Mouse (Mus musculus) ES-CJ7 (cell line): Measurements from ENCODE around the gene Snrpb2.

Source experiments
- DNase-seq: peaks from one replicate; pipeline ENCODE4 v3.0.0; 2011; ENCODE audit warnings: low read depth, low spot score

Gene Snrpb2

DNA sequence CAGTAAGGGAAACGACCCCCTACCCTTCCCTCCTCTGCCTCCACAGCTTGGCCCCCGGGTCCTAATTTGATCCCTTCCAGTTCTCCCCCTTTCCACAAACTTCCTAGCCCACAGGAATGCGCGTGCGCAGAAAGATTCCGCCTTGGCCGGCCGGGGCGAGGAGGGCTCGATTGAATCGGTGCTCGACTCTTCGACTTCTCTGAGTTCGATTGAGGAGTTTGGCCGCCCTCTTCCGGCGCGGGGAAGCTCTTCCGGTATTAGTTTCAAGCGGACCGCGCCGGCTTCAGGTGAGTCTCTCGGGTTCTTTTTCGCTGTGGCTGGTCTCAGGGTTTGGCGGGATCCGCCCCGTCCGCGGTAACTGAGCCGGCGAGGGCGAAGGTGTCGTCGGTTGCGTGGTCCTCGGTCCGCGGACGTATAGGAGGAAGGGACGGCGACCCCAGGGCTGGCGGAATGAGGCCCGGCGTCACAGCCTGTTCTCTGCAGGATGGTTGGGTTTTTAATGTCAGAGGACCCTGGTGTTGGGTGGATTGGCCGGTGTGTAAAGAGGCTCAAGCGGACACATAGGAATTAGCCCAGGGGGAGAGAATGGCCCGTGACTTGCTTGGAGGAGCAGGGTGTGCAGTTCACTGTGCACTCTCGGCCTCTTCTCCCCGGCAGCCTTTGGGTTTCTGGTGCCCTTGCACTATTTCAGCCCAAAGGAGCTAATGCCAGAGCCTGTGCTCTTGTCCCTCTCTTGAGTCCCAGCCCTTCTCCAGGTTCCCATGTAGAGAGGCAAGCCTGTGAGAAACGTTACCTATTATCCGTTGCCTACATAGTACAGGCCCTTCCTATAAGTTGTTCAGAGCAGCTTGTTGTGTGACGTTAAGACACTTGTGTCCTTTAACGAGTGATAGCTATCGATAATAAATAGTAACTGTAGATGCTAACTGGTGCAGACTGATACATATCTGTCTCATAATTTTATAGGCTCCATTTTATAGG lies at the start of gene Snrpb2:
Gene Snrpb2 (plus strand): TSS at position 228 of the 981 bp plus-strand sequence.
- DNase-seq, result peak; percentile 94

DNA sequence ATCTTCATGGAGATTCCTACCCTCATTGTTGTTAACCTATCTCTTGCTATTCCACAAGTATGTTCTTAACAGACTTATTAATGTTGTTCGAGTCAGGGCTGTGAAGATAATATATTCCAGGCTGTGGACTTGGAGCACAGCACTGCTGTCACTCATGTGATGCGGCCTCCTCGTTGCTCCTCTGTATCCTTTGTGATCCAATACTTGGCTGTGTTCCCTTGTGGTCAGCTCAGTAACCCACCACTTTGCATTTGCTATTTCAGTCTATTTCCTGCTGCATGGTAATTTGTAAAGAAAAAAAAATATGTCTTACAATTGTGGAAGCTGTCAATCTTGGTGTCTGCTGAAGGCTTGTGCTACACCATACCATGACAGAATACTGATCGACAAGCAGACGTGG lies 49.8 kb upstream of the Snrpb2 start:
- no peak for DNase-seq

DNA sequence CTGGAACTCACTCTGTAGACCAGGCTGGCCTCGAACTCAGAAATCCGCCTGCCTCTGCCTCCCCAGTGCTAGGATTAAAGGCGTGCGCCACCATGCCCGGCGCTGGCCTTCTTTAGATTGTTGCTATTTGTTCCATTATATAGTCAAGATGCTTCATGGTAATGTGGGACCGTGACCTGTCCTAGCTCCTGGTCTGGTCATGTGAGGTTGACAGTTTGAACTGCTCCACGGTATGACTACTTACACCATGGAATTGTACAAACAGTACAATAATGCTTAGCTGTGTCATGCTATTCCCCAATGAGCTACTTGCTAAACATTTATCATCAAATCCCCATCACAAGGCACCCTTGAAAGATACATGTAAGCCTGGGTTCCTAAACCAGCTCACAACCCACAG lies 44.8 kb upstream of the Snrpb2 start:
- no peak for DNase-seq

DNA sequence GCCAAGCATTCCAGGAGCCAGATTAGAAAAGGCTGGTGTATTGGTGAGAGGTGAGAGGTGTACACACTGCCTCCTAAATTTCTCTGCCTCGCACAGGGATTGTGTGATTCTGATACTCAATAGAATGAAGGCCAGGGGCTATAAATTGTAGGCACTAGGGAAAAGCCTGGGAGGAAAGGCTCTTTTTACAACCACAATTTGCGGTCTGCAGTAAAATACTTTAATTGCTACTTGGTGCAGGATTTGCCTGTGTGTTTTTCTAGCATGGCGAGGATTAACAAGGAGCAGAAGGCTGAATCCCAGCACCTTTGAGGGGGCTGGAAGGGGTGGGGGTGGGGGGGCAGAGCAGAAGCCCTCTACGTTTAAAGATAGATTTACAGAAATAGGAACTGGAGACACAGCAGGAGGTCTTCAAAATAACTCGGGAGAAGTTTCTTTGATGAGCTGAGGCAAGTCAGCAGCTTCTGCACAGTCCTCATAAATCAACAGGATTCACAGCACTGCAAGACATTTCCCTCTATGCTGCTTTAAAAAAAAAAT lies 44.2 kb upstream of the Snrpb2 start:
- DNase-seq, result no peak

DNA sequence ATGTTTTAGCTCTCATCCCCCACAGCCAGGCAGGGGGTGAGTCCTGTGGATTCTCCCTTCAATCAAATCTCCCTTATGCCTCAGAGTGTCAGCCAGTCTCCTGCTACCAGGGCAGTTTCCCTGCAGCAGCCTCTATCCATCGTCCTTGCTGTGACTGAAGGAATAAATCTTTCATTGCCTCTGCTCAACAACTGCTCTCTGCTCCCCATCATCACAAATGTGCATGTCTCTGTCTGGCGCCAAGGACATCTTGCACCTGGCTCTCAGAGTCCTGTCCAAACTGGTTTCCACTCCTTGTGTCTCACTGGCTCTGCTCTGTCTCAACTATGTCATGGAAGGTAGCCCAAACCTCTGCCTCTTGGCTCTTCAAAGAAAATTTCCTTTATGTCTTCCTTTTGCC lies 43.1 kb upstream of the Snrpb2 start:
- no peak for DNase-seq

DNA sequence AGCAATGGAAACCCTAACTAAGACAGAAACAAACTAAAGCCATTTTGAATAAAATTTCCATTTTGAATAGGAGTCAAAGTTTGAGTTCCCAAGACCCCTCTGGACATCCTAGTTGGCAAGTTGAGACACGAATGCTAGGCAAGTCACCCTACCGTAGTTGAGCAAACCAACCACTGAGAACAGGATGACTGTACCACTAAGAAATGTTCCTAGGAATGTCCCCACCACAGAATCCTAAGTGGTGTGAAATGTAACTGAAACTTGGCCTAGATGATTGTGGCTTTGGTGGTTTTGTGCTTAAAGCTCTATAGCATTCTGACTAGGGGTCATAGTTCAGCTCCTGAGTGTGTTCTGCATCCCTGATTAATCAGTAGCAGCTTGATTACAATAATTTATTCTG lies 39.5 kb upstream of the Snrpb2 start:
- DNase-seq, result no peak

DNA sequence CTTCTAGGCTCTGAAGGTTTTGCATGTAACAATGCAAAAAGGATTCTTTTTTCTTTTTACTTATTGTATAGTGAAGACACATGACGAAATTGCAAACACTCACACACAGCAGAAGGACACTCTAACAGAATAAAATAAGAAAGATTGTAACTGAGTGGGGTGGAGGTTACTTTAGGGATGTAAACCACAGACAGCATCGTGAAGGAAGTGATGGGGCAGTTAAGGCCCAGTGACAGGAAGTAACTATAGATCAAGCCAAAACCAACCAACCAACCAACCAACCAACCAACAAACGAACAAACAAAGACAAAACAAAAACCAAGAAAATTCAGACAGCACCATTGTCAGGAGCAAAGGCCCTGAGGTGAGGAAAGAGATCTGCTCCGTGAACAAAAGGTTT lies 38.6 kb upstream of the Snrpb2 start:
- no peak for DNase-seq

DNA sequence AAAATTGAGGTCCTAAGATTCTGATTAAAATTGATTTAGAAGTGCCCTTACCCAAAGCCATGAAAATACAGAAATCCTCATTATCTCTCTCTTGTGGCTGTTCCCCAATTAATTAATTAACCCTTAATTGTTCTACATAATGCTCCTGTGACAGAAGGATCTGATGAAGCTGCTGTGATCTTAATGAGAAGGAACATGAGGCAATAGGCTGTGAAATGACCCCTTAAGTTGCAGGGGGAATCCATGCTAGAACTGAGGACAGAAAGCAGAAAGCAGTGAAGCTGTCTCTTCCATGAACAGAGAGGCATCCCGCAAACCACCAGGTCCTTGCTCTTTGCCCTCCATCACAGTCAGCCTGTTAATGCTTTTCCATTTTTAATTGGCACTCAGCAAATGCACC lies 31.6 kb upstream of the Snrpb2 start:
- no peak for DNase-seq

DNA sequence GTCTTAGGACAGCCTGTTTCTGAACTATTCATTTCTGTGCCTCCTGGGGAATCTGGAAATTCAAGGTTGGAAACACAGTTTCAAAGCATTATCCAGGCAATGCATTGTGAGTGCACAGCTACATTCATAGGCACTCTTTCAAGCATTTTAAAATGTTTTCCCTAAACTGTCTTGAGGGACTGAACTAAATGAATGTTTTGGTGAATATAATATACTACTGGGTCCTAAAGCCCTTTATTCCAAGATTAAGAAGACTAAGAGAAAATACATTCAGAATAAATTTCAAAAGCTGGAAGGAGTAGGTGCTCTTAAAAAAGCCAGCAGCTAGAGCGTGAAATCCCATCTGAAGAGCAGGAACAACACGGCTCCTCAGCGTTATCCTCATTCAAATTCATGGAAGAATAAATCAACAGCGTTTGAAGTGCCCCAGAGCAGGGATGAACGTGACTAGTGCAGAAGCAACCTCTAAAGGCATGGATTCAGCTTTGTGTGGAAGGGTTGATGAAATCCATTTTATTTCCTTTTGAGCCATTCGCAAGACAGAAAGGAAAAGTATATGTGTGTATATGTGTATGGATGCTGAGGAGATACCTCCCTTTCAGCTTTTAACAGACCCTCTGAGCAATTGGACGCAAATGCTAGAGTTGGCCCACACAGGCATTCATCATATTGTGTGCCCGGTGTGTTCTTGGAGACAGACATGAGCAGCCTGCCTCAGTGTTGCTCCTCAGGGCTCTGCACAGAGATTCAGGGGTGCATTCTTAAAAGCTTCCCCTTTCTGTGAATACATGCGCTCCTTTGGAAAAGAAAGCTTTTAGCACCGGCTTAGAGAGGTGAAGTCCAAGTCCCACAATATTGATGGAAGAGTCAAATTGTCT lies 30.2 kb upstream of the Snrpb2 start:
- DNase-seq, result no peak

DNA sequence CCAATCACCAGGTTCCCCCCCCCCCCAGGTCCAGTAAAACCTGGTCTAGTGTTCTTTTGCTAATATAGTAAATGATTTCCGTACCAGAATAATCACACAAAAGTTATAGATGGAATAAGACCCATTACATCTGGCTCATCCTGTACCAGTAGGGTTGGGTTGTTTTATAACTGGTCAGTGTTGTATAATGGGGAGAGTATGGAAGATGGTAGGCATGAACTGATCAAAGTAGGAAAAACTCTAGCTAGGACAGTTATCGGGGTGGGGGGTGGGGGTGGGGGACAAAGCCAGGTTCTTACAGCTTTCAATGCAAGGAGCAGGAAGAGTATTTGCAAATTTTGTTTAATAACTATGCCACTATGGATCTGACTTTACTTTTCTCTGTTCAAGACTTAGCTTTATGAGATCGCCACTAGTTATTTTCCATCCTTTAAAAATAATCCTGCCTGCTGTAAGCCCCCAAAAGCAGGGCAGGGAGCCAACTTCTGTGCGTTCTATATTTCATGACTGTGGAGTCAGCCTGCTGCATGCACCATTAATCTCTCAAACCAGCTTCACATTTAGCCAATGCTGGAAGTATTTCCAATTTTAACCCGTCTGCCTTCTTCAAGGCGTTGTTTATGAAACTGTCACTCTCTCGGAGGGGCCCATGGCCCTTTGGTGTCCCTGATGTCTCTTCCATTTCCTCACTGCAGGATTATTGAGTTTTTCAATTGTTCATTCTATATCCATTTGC lies 28.3 kb upstream of the Snrpb2 start:
- no peak for DNase-seq

DNA sequence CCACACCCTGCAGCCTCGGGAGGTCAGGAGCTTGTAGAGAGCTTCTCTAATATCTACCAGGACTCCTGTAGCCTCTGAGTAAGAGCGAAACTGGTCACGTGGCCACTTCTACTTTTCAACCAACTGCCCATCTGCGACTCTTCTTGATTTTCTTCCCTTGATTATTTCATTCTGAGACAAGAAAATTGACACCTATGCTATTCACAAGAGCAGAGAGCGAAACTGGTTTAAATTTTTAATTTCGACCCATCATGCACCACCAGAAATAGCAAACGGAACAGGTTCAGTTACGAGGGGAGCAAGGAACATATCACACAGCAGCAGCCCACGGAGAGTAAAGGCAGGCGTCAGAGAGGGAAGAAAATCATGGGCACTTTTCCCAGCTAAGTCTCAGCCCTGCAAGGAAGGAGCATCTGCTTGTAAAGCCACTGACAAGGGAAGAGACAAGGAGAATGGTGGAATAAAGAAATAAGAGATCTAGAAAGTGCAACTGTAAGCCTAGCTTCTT lies 27.7 kb upstream of the Snrpb2 start:
- DNase-seq, result no peak

DNA sequence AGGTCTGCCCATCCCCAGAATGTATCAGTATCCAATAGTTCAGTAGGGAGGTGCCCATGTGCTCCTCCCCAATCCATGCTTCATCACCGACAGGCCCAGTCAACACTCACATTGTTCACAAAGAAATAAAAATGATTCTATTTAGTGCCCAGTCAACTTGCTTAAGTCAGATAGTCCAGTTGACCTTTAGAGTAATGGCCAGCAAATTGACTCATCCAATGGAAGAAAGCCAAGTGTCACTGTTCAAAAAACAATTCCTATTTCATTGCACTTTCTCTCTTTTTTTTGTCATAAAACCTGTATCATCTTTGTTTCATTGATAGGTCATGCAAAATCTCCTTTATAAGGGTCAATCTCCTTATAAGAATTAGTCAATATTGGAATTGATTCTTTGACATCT lies 21.2 kb upstream of the Snrpb2 start:
- no peak for DNase-seq

DNA sequence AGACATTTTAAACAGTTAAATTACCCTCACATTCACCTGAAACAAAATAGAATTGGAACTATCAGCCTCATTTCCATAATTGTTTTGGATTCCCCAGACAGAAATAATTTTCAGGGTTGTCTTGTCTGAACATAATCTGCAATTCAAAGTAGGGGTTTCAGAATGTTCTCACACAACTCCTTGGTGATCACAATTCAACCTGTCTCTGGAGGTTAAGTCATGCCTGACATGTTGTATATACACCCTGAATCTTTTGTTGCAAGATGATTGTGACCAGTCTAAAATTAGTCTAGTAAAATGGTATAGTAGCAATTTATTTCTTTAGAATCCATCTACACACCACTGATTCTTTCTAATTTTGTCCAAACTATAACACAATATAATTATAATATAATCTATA lies 7.6 kb upstream of the Snrpb2 start:
- DNase-seq, result no peak

DNA sequence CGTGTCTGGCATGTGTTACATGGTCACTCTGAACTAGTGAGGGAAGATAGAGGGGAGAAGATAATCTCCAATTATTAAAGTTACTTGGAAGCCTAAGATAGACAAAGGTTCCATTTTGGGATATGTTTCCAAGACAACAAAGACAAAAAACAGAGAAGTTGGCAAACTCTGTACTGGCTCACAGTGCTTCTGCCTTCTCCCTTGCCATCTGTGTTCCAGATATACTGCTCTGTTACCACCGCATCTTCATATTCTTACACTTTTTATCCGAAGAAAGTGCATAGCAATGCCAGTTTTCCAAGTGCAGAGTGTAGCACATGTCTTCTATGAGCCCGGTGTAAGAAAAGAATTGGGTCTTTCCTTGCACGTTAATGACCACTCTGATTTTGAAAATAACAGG lies 6.1 kb upstream of the Snrpb2 start:
- no peak for DNase-seq

DNA sequence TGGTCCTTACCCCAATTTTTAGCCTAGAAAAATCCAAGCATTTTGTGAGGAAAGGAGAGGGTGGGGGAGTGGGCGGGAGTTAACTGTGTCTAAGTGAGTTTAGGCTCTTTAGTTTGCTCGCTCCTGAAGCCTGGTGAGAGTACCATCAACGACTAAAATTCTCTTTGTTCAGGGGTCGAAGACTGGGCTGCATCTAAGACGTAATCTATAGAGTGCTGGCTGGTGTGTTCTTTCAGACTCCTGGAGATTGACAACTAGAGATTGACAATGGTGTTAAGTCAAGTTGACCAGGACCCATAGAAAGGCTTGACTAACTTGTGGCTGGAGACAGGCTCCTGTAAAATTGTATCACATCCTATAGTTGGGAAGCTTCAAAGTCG lies 417 bp upstream of the Snrpb2 start:
- no peak for DNase-seq

DNA sequence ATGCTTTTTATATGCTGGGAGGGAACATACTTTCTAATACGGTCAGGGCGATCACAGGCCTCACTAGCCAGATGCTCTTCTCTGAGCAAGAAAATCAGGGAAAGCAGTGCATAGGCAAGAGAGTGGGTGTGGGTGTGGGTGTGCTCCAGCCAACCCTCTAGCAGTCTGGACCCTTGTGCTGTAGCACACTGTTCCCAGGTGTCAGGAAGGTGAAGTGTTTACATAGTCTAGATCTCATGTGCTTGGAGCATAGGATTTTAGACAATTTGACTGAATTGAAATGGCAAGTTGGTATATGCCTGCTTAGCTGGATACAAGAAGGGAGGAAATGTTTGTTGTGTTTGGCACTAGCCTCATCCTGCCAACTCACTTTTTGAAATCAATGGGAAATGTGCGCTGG lies 3.1 kb downstream of the Snrpb2 start:
- DNase-seq, result no peak

DNA sequence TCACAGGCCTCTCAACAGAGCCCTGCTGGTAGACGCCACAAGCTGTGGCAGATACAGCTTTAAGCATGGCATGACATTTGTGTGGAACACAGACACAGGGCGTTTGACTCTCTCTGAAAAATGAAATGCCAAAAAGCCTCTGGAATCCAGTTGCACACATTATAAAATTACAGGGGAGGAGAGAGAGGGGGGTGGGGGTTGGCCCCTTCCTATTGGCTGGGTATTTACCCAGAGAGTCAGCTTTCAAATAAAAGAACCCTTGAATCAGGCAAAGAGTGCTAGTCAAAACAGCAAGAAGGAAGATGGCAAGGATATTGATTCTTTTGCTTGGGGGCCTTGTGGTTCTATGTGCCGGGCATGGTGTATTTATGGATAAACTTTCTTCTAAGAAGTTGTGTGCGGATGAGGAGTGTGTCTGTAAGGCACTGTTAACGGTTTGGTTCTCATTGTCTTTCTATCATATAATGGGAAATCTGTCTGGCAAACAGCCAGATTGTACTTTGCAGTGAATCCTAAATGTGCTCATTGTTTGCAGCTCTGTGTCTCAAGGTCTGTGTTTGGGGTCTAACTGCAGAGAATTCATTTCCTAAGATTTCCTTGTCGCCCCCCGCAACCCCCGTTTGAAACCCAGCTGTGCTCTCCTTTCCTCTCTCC lies 15.5 kb downstream of the Snrpb2 start, which contains the start of gene Otor:
Gene Otor (plus strand): TSS at position 276 of the 654 bp plus-strand sequence.
- DNase-seq, result no peak

DNA sequence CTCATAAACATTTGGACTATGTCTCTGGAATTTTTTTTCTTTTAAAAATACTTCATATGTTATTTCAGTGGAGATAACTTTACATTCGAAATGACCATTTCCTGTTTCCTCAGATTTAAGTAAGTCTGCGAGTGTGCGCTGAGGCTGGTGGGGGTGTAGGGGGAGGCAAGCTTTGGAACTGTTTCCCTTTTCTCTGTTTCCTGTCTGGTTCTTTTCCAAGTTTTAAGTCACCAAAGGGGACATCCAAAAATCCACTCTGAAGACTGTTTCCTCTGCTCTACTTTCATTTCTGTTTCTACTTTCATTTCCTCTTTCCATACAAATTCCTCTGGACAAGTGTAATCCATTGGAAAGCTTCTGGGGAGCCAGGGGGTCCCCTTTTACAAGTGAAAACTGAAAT lies 18.9 kb downstream of the Snrpb2 start:
- no peak for DNase-seq

DNA sequence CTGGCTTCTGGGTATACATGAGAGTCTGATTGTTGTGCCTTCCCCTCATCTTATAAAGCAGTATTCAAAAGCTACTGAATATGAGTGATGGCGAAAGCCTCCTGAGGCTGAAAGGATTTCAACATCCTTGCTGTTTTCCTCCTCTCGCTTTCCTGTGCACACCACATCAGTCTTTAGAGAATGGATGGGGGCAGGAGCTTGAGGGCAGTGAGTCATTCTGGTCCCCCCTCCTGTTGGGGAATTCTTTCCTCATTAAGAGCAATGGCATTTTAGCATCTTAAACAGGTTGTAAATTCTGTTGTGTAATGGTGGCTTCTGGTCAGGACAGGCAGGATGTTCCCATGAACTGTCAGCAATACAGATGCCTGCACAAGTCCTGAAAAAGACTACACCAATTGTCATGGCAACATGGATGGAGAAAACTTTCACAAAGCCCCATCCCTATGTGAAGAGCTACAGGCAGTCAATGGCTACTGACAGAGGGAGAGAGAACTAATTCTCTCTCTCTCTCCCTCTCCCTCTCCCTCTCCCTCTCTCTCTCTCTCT lies 22.1 kb downstream of the Snrpb2 start:
- DNase-seq, result no peak

DNA sequence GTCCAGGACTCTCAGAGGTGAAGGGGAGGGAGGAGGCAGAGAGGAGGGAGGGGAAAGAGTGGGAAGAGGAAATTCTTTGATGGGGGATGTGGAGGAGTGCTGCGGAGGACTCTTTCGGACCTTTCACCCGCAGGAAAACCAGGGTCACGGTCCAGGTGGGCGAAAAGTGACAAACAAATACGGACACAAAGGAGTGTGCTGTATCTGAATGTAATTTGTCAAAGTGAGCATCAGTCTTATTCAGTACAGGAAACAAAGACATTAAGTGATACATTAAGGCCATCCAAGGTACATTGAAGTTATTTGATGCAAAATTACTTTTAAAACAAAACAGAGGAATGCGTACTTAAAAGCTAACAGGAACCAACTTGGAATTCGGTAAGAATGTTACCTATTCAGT lies 27.0 kb downstream of the Snrpb2 start:
- DNase-seq, result no peak

DNA sequence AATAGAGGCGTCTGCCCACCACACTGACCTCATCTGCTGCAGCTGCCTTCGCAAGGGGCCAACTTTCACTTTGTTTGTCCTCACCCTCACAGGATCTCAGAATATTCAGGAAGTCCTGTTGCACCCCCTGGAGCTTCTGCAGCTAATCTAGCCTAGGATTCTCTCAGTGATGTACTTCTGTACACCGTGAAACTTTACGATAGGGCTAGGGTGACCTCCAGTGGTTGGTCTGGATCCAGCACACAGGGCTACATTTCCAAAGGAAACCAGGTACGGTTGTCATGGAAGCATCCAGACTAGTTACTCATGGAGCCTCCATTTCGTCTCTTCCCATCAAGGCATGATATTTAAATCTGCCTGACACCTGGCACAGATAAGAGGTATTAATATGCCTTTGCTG lies 30.9 kb downstream of the Snrpb2 start:
- peak; percentile 68 for DNase-seq
